Mouse (Mus musculus) forebrain, embryonic 15.5 days (tissue): Measurements from ENCODE around the gene Pard3b. TPM values are rescaled to one million over a fixed set of nuclear protein-coding genes. Genes with fewer than 3 reads are reported as not detected.

Experiments
- ATAC-seq: fragments of 200-750 bp; cut with Nextera tagmentation; replicated peaks from 2 replicates; pipeline ENCODE4 v1.8.0; 2017; ENCODE audit warnings: mild to moderate bottlenecking, moderate TSS enrichment, moderate library complexity
- H3K27ac ChIP-seq: fragments of 300-500 bp; sonication (generic); replicated peaks from 2 replicates; pipeline ENCODE4 v1.5.1; 2015; ENCODE audit warnings: mild to moderate bottlenecking, inconsistent platforms
- H3K27me3 ChIP-seq: fragments of 300-500 bp; sonication (generic); 2 replicates; pipeline ENCODE4 v1.6.1; 2015; ENCODE audit warnings: inconsistent platforms
- H3K36me3 ChIP-seq: fragments of 300-500 bp; sonication (generic); 2 replicates; pipeline ENCODE4 v1.6.1; 2015; ENCODE audit warnings: mild to moderate bottlenecking, inconsistent platforms
- H3K4me1 ChIP-seq: fragments of 300-500 bp; sonication (generic); 2 replicates; pipeline ENCODE4 v1.6.1; 2015; ENCODE audit warnings: inconsistent platforms
- H3K4me2 ChIP-seq: fragments of 300-500 bp; sonication (generic); replicated peaks from 2 replicates; pipeline ENCODE4 v1.6.1; 2015; ENCODE audit warnings: mild to moderate bottlenecking, inconsistent platforms
- H3K4me3 ChIP-seq: fragments of 300-500 bp; sonication (generic); 2 replicates; pipeline ENCODE4 v1.5.1; 2015; ENCODE audit warnings: mild to moderate bottlenecking, inconsistent platforms
- H3K9ac ChIP-seq: fragments of 300-500 bp; sonication (generic); replicated peaks from 2 replicates; pipeline ENCODE4 v1.6.1; 2015; ENCODE audit warnings: mild to moderate bottlenecking, inconsistent platforms
- H3K9me3 ChIP-seq: fragments of 300-500 bp; sonication (generic); 2 replicates; pipeline ENCODE4 v1.6.1; 2016; ENCODE audit warnings: inconsistent platforms
- WGBS: fragments of 180-500 bp; shearing (Covaris S2); methylation state at CpG from one replicate; pipeline ENCODE4 v1.1.7; 2015; ENCODE audit warnings: mixed read lengths; 5-methylcytosine and 5-hydroxymethylcytosine counted together
- polyA plus RNA-seq: library from polyadenylated mRNA; unstranded; fragments of >200 nt; fragmentation: Nextera tagmentation; extraction: Ambion mirVana; gene quantifications from 2 replicates; pipeline ENCODE4 v1.2.1, GENCODE M21; 2015

Pard3b gene
- polyA plus RNA-seq, 1 experiment from 2014 or later = 9.8 TPM

- no peak overlapping the region for H3K4me2 ChIP-seq
- 83% methylated on average over 4 of the region's 4 CpGs for WGBS
- no peak overlapping the region for H3K27ac ChIP-seq
Measured at GRCm38 (mm10) chr1:61962571-61962970, 323.9 kb downstream of the Pard3b start.

GRCm38 (mm10) chr1:61967124-61967523 is 328.5 kb downstream of the Pard3b start:
- no peak overlapping the region for H3K9ac ChIP-seq
- no peak overlapping the region for H3K4me3 ChIP-seq
- WGBS = 75% methylated on average over 3 of the region's 3 CpGs
- H3K4me1 ChIP-seq = no peaks in the 10 kb centered on the region
- no peak overlapping the region for H3K4me2 ChIP-seq
- H3K9me3 ChIP-seq = no peaks in the 10 kb centered on the region
- H3K27me3 ChIP-seq = no peaks in the 10 kb centered on the region
- H3K27ac ChIP-seq = no peak overlapping the region
- no peak for ATAC-seq
- no peaks in the 10 kb centered on the region for H3K36me3 ChIP-seq

More at GRCm38 (mm10) chr1:61962571-61962970, 323.9 kb downstream of the Pard3b start:
- Histone ChIP-seq H3K4me1 (no peaks in the 10 kb centered on the region), H3K27me3 (no peaks in the 10 kb centered on the region), H3K9ac (no peak overlapping the region), H3K36me3 (no peaks in the 10 kb centered on the region), H3K4me3 (no peak overlapping the region), H3K9me3 (no peaks in the 10 kb centered on the region)
- ATAC-seq = no peak

- Histone ChIP-seq H3K4me1 (no peaks in the 10 kb centered on the region), H3K9ac (no peak overlapping the region), H3K4me2 (no peak overlapping the region), H3K4me3 (no peak overlapping the region), H3K36me3 (no peaks in the 10 kb centered on the region), H3K27ac (no peak overlapping the region), H3K9me3 (no peaks in the 10 kb centered on the region), H3K27me3 (no peaks in the 10 kb centered on the region)
- 76% methylated on average over 4 of the region's 4 CpGs for WGBS
- no peak for ATAC-seq
Measured at GRCm38 (mm10) chr1:61967807-61968206, 329.2 kb downstream of the Pard3b start.

GRCm38 (mm10) chr1:61997711-61998110 is 359.1 kb downstream of the Pard3b start:
- Histone ChIP-seq H3K4me1 (peaks cover 6% of the 10 kb centered on the region), H3K27ac (no peak overlapping the region), H3K4me3 (no peak overlapping the region), H3K9ac (no peak overlapping the region), H3K4me2 (no peak overlapping the region), H3K36me3 (no peaks in the 10 kb centered on the region), H3K27me3 (no peaks in the 10 kb centered on the region), H3K9me3 (no peaks in the 10 kb centered on the region)
- 12% methylated on average over 3 of the region's 3 CpGs for WGBS
- peak; percentile 68 for ATAC-seq

- Histone ChIP-seq H3K27ac (no peak overlapping the region), H3K4me1 (peaks cover 5% of the 10 kb centered on the region), H3K36me3 (no peaks in the 10 kb centered on the region), H3K4me3 (no peak overlapping the region), H3K9ac (no peak overlapping the region), H3K9me3 (no peaks in the 10 kb centered on the region), H3K27me3 (no peaks in the 10 kb centered on the region), H3K4me2 (no peak overlapping the region)
- 16% methylated on average over 2 of the region's 2 CpGs for WGBS
- ATAC-seq = no peak
Measured at GRCm38 (mm10) chr1:62008811-62009210, 370.2 kb downstream of the Pard3b start.

GRCm38 (mm10) chr1:62011712-62012111 is 373.1 kb downstream of the Pard3b start:
- WGBS = 56% methylated on average over 4 of the region's 4 CpGs
- H3K27me3 ChIP-seq = no peaks in the 10 kb centered on the region
- H3K4me2 ChIP-seq = no peak overlapping the region
- no peaks in the 10 kb centered on the region for H3K36me3 ChIP-seq
- H3K4me1 ChIP-seq = peaks cover 9% of the 10 kb centered on the region
- ATAC-seq = no peak
- no peak overlapping the region for H3K27ac ChIP-seq
- no peak overlapping the region for H3K9ac ChIP-seq
- H3K4me3 ChIP-seq = no peak overlapping the region
- no peaks in the 10 kb centered on the region for H3K9me3 ChIP-seq

GRCm38 (mm10) chr1:62016536-62017300 is 378.1 kb downstream of the Pard3b start:
- H3K36me3 ChIP-seq = no peaks in the 10 kb centered on the region
- no peak overlapping the region for H3K4me3 ChIP-seq
- no peak for ATAC-seq
- H3K9ac ChIP-seq = no peak overlapping the region
- WGBS = 5% methylated on average over 5 of the region's 5 CpGs
- no peaks in the 10 kb centered on the region for H3K27me3 ChIP-seq
- no peak overlapping the region for H3K27ac ChIP-seq
- H3K4me1 ChIP-seq = peaks cover 10% of the 10 kb centered on the region
- no peaks in the 10 kb centered on the region for H3K9me3 ChIP-seq
- no peak overlapping the region for H3K4me2 ChIP-seq

GRCm38 (mm10) chr1:62018276-62018675 is 379.7 kb downstream of the Pard3b start:
- Histone ChIP-seq H3K9me3 (no peaks in the 10 kb centered on the region), H3K4me2 (no peak overlapping the region), H3K36me3 (no peaks in the 10 kb centered on the region), H3K4me3 (no peak overlapping the region), H3K4me1 (peaks cover 7% of the 10 kb centered on the region; the same call in 1 of the 2 replicates), H3K27ac (no peak overlapping the region), H3K27me3 (no peaks in the 10 kb centered on the region), H3K9ac (no peak overlapping the region)
- WGBS = 41% methylated on average over 5 of the region's 5 CpGs
- ATAC-seq = no peak

GRCm38 (mm10) chr1:62019743-62020142 is 381.1 kb downstream of the Pard3b start:
- Histone ChIP-seq H3K4me1 (peaks cover 7% of the 10 kb centered on the region; the same call in 1 of the 2 replicates), H3K36me3 (no peaks in the 10 kb centered on the region), H3K9ac (no peak overlapping the region), H3K27me3 (no peaks in the 10 kb centered on the region), H3K9me3 (no peaks in the 10 kb centered on the region), H3K27ac (no peak overlapping the region), H3K4me2 (no peak overlapping the region), H3K4me3 (no peak overlapping the region)
- ATAC-seq = no peak

- H3K36me3 ChIP-seq = no peaks in the 10 kb centered on the region
- ATAC-seq = no peak
- no peak overlapping the region for H3K4me2 ChIP-seq
- H3K9me3 ChIP-seq = no peaks in the 10 kb centered on the region
- H3K4me1 ChIP-seq = no peaks in the 10 kb centered on the region
- H3K4me3 ChIP-seq = no peak overlapping the region
- no peak overlapping the region for H3K9ac ChIP-seq
- H3K27ac ChIP-seq = no peak overlapping the region
- 82% methylated on average over 3 of the region's 3 CpGs for WGBS
- no peaks in the 10 kb centered on the region for H3K27me3 ChIP-seq
Measured at GRCm38 (mm10) chr1:62041718-62042117, 403.1 kb downstream of the Pard3b start.

GRCm38 (mm10) chr1:62048592-62048991 is 410.0 kb downstream of the Pard3b start:
- Histone ChIP-seq H3K4me2 (no peak overlapping the region), H3K9me3 (no peaks in the 10 kb centered on the region), H3K27me3 (no peaks in the 10 kb centered on the region), H3K36me3 (no peaks in the 10 kb centered on the region), H3K9ac (no peak overlapping the region), H3K4me1 (peaks cover 9% of the 10 kb centered on the region), H3K27ac (no peak overlapping the region), H3K4me3 (no peak overlapping the region)
- WGBS = 90% methylated on average over 4 of the region's 4 CpGs
- no peak for ATAC-seq

- no peak overlapping the region for H3K27ac ChIP-seq
- ATAC-seq = no peak
- 68% methylated on average over 1 of the region's 1 CpGs for WGBS
- no peak overlapping the region for H3K4me2 ChIP-seq
- no peaks in the 10 kb centered on the region for H3K36me3 ChIP-seq
- no peaks in the 10 kb centered on the region for H3K27me3 ChIP-seq
- H3K4me1 ChIP-seq = peaks cover 11% of the 10 kb centered on the region
- H3K9me3 ChIP-seq = no peaks in the 10 kb centered on the region
- no peak overlapping the region for H3K4me3 ChIP-seq
- no peak overlapping the region for H3K9ac ChIP-seq
Measured at GRCm38 (mm10) chr1:62051186-62051825, 412.7 kb downstream of the Pard3b start.
